Mouse (Mus musculus) lung, embryonic 16.5 days (tissue): ENCODE results near the gene Papss1. TPM values are rescaled to one million over a fixed set of nuclear protein-coding genes. Genes with fewer than 3 reads are reported as not detected.
A peak's percentile ranks its signal among the peaks of the same experiment; 100 is the strongest.

Experiments used
- ATAC-seq: fragments of 200-750 bp; cut with Nextera tagmentation; 2 replicates; pipeline ENCODE4 v1.8.0; 2017; ENCODE audit warnings: low read depth, mild to moderate bottlenecking, moderate library complexity
- H3K27ac ChIP-seq: fragments of 300-500 bp; sonication (generic); 2 replicates; pipeline ENCODE4 v1.5.1; 2014; ENCODE audit warnings: mild to moderate bottlenecking, control low read depth, low read length
- H3K27me3 ChIP-seq: fragments of 300-500 bp; sonication (generic); 2 replicates; pipeline ENCODE4 v1.6.1; 2014; ENCODE audit warnings: low read depth, low read length, mixed read lengths; ENCODE audit not compliant: control insufficient read depth, insufficient read depth
- H3K36me3 ChIP-seq: fragments of 300-500 bp; sonication (generic); 2 replicates; pipeline ENCODE4 v1.6.1; 2014; ENCODE audit warnings: low read length; ENCODE audit not compliant: control insufficient read depth, insufficient read depth
- H3K4me1 ChIP-seq: fragments of 300-500 bp; sonication (generic); replicated peaks from 2 replicates; pipeline ENCODE4 v1.6.1; 2014; ENCODE audit warnings: low read length, mixed read lengths; ENCODE audit not compliant: control insufficient read depth, insufficient read depth
- H3K4me2 ChIP-seq: fragments of 300-500 bp; sonication (generic); 2 replicates; pipeline ENCODE4 v1.6.1; 2014; ENCODE audit warnings: low read depth, low read length, control low read depth
- H3K4me3 ChIP-seq: fragments of 300-500 bp; sonication (generic); 2 replicates; pipeline ENCODE4 v1.5.1; 2014; ENCODE audit warnings: mild to moderate bottlenecking, low read length, control low read depth
- H3K9ac ChIP-seq: fragments of 300-500 bp; sonication (generic); 2 replicates; pipeline ENCODE4 v1.6.1; 2014; ENCODE audit warnings: low read length, control low read depth
- H3K9me3 ChIP-seq: fragments of 300-500 bp; sonication (generic); 2 replicates; pipeline ENCODE4 v1.6.1; 2016; ENCODE audit warnings: low read length; ENCODE audit not compliant: control insufficient read depth
- WGBS: fragments of 180-500 bp; shearing (Covaris S2); extraction: QIAGEN DNeasy Blood & Tissue Kit; methylation state at CpG from one replicate; pipeline ENCODE4 v1.1.7; 2014; 5-methylcytosine and 5-hydroxymethylcytosine counted together
- polyA plus RNA-seq: library from polyadenylated mRNA; unstranded; fragments of >200 nt; fragmentation: Nextera tagmentation; extraction: Ambion mirVana; gene quantifications from 2 replicates; pipeline ENCODE4 v1.2.1, GENCODE M21; 2015

Gene Papss1
- polyA plus RNA-seq, 1 experiment from 2014 or later = 97.3 TPM

DNA sequence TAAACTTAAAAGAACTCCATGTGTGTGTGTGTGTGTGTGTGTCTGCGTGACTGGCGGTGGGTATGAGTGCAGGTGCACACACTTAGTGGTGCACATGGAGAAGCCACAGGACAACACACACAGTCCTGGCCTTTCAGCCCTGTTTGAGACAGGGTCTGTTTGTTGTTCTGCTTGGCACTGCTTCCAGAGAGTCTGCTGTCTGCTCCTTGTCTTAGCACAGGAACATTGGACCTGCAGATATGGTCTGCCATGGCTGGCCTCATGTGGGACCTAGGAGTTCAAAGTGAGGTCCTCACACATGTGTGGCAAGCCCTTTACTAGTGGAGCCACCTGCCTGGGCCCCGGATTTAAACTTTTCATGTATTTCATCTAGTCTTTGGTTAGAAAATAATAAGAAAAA lies 72.4 kb downstream of the Papss1 start:
- H3K9ac ChIP-seq = no peak overlapping the region
- no peaks in the 10 kb centered on the region for H3K4me1 ChIP-seq
- H3K36me3 ChIP-seq = 0 out of 2 replicates have a peak, but pooled peaks cover 4% of the 10 kb centered on the region
- H3K27me3 ChIP-seq = no peaks in the 10 kb centered on the region
- no peaks in the 10 kb centered on the region for H3K9me3 ChIP-seq
- no peak for ATAC-seq
- H3K4me3 ChIP-seq = no peak overlapping the region
- WGBS = 91% methylated on average over 3 of the region's 3 CpGs
- no peak overlapping the region for H3K27ac ChIP-seq
- H3K4me2 ChIP-seq = no peak overlapping the region

DNA sequence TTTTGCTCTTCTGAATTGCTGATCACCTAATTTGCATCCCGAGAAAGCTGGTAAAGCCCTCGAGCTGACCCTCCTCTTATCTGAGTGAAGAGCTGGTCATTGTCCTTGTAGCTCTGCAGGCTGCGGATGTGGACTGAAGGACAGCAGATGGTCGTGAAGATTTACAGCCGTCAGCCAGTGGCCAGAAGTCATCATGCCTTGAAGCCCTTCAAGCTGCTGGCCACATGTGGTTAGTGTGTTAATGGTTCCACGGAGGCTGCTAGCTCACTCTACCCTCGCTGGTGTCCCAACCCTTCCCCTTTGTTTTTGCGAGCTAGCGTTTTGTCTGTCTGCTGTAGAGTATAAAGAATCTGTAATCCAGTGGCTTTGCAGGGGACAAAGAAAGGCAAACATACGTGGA lies 73.1 kb downstream of the Papss1 start:
- H3K27ac ChIP-seq = no peak overlapping the region
- H3K27me3 ChIP-seq = no peaks in the 10 kb centered on the region
- no peak for ATAC-seq
- H3K4me2 ChIP-seq = no peak overlapping the region
- H3K4me3 ChIP-seq = no peak overlapping the region
- H3K4me1 ChIP-seq = no peaks in the 10 kb centered on the region
- no peak overlapping the region for H3K9ac ChIP-seq
- peaks cover 5% of the 10 kb centered on the region; the same call in 1 of the 2 replicates for H3K36me3 ChIP-seq
- 43% methylated on average over 10 of the region's 10 CpGs for WGBS
- H3K9me3 ChIP-seq = no peaks in the 10 kb centered on the region

DNA sequence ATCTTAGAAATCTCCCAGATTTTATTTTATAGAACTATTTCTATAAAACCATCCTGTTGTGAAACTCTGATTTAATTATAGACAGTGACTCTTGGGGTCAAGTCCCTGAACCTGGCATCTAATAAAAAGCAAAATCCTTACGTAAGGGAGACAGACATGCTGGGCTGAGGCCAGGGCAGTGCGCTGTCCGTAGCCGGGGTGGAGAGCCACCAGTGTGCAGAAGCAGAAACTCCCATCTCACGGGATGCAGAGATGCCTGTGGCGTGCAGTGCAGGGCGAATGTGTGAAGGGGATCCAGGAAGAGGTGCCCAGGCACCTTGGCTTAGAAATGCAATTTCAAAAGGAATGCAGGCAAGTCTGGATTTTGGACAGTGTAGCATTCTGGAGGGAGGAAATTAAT lies 73.6 kb downstream of the Papss1 start:
- Histone ChIP-seq H3K27me3 (no peaks in the 10 kb centered on the region), H3K4me3 (no peak overlapping the region), H3K9me3 (no peaks in the 10 kb centered on the region), H3K27ac (no peak overlapping the region), H3K4me1 (no peaks in the 10 kb centered on the region), H3K4me2 (no peak overlapping the region), H3K36me3 (peaks cover 7% of the 10 kb centered on the region; the same call in 1 of the 2 replicates), H3K9ac (no peak overlapping the region)
- ATAC-seq = 0 out of 2 replicates have a peak, but pooled peaks have one; percentile 17
- 66% methylated on average over 7 of the region's 7 CpGs for WGBS

DNA sequence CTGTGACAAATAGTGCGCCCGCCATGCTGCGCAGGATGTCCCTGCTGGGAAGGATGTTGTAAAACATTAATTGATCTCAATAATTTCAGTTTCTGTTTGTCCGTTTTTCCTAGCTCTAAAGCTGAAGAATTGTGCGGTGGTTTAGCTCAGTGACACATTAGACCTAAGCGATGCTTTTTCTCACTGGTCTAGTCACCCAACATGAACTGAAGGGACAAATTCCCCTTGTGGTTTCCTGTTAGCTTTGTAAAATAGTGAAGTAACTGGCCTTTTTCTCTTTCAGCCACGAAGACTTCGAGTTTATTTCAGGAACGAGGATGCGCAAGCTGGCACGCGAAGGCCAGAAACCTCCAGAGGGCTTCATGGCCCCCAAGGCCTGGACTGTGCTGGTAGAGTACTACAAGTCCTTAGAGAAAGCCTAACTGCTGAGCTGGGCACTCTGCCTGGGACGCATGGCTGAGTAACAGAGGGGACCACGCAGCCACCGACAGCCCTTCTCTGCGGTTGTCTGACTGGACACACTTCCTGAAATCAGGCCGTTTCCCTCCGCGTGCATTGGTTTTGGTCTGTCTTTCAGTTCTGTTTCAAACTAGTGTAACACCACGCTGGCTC lies 78.2 kb downstream of the Papss1 start:
- H3K36me3 ChIP-seq = peaks cover 5% of the 10 kb centered on the region
- H3K4me2 ChIP-seq = no peak overlapping the region
- 0 out of 2 replicates have a peak, but pooled peaks cover 4% of the 10 kb centered on the region for H3K4me1 ChIP-seq
- H3K27me3 ChIP-seq = no peaks in the 10 kb centered on the region
- WGBS = 91% methylated on average over 20 of the region's 20 CpGs
- no peak overlapping the region for H3K4me3 ChIP-seq
- no peak for ATAC-seq
- no peaks in the 10 kb centered on the region for H3K9me3 ChIP-seq
- H3K9ac ChIP-seq = no peak overlapping the region
- H3K27ac ChIP-seq = no peak overlapping the region

DNA sequence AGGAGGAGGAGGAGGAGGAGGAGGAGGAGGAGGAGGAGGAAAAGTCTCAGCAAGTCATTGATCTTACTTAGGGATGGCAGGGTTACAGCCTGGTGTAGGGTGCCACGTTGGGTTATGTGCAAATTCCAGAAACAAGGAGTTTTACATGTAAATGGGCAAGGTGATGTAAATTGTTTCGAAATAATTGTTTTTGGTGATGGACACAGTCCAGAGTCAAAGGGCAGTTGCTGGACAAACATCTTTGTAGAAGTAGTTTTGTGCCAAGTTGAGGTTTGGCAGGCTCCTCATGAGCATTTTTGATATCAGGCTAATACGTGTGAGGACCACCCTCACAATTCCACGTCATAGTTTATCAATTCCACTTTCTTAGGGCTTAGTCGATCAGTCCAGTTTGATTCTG lies 80.6 kb downstream of the Papss1 start:
- H3K27me3 ChIP-seq = no peaks in the 10 kb centered on the region

DNA sequence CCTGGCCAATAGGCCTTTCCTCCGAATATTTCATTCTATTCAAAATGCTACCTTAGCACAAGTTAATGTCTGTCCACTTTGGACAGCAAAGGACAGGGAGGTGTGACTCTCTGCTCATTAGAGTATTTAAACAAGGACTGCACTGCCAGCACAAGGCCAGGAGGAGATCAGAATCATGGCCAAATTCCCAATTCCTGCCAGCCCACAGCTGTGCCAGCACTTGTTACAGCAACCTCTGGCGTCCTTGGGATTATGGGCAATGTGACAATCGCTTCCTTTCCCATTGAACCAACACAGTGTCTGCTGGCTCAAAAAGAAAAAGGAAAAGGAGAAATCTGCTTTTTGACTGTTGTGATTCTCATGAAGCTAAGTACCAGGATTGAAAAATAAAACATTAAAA lies 89.8 kb downstream of the Papss1 start:
- WGBS = 84% methylated on average over 3 of the region's 3 CpGs
- no peak overlapping the region for H3K4me3 ChIP-seq
- no peaks in the 10 kb centered on the region for H3K4me1 ChIP-seq
- H3K9ac ChIP-seq = no peak overlapping the region
- no peak overlapping the region for H3K27ac ChIP-seq
- no peak overlapping the region for H3K4me2 ChIP-seq
- no peaks in the 10 kb centered on the region for H3K27me3 ChIP-seq
- no peak for ATAC-seq
- H3K9me3 ChIP-seq = no peaks in the 10 kb centered on the region
- no peaks in the 10 kb centered on the region for H3K36me3 ChIP-seq

More for the DNA sequence above, 80.6 kb downstream of the Papss1 start:
- H3K4me3 ChIP-seq = no peak overlapping the region
- peaks cover 3% of the 10 kb centered on the region; the same call in 1 of the 2 replicates for H3K9me3 ChIP-seq
- 0 out of 2 replicates have a peak, but pooled peaks cover 4% of the 10 kb centered on the region for H3K4me1 ChIP-seq
- no peak overlapping the region for H3K9ac ChIP-seq
- no peak overlapping the region for H3K4me2 ChIP-seq
- 74% methylated on average over 5 of the region's 5 CpGs for WGBS
- no peak overlapping the region for H3K27ac ChIP-seq
- H3K36me3 ChIP-seq = peaks cover 5% of the 10 kb centered on the region
- ATAC-seq = no peak

DNA sequence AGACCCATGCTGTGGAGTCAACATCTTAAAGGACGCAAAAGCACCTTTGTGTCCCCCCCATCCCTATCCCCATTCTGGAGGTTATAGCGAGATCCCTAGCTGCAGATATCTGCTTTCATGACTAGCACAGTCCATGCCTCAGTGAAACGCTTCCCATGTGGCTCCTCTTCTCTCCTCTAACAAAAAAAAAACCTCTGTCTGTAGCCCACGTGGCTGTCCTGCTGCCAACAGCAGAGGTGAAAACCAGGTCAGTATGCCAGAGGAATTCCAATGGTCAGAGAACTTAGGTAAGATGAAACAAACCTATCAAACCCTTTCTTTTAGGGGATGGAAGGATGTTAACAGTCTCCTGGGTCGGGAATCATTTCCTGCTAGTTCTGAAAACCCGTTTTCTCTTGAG lies 91.5 kb downstream of the Papss1 start:
- Histone ChIP-seq H3K36me3 (no peaks in the 10 kb centered on the region), H3K27me3 (no peaks in the 10 kb centered on the region), H3K27ac (no peak overlapping the region), H3K4me3 (no peak overlapping the region), H3K9me3 (no peaks in the 10 kb centered on the region), H3K9ac (no peak overlapping the region), H3K4me1 (no peaks in the 10 kb centered on the region), H3K4me2 (no peak overlapping the region)
- WGBS = 43% methylated on average over 6 of the region's 6 CpGs
- no peak for ATAC-seq

DNA sequence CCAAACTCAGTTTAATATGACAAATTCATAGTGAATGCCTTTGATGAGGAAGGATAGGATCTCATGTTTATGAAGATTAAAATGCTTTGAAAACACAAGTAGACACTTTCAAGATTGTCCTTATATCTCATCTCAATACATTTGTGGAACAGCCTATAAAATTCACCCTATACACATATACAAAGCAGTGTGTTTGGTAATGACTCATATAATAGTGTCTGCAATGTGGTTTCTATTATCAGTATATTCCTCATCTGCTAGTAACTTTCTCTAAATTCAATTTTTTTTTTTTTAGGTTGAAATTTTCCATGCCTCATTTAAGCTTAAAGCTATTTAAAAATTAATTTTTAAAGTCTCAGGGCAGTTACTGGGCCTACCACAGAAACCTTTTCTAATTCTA lies 95.6 kb downstream of the Papss1 start:
- Histone ChIP-seq H3K36me3 (no peaks in the 10 kb centered on the region), H3K27ac (no peak overlapping the region), H3K4me3 (no peak overlapping the region), H3K9me3 (no peaks in the 10 kb centered on the region), H3K4me1 (no peaks in the 10 kb centered on the region), H3K27me3 (no peaks in the 10 kb centered on the region), H3K9ac (no peak overlapping the region), H3K4me2 (no peak overlapping the region)
- ATAC-seq = no peak

DNA sequence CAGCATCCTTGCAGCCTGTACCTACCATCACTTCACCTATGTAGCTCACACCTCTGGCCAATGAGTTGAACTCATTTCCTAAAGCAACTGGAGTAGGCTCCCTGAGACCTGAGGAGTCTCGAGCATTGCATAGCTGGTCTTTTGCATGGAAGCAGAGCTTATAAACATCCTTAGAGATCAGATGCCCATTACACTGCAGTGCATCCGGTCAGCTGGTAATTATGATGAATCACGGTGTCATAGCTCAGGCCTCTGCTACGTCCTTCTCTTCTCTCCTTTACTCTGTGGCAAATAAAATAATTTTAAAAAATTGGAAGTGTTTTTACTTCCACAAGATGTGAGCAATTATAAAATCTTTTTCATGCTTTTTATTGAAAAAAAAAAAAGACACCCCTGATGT lies 96.1 kb downstream of the Papss1 start:
- no peaks in the 10 kb centered on the region for H3K36me3 ChIP-seq
- H3K9ac ChIP-seq = no peak overlapping the region
- no peaks in the 10 kb centered on the region for H3K9me3 ChIP-seq
- no peak overlapping the region for H3K27ac ChIP-seq
- no peak overlapping the region for H3K4me3 ChIP-seq
- H3K4me2 ChIP-seq = no peak overlapping the region
- no peaks in the 10 kb centered on the region for H3K27me3 ChIP-seq
- no peaks in the 10 kb centered on the region for H3K4me1 ChIP-seq
- WGBS = 56% methylated on average over 4 of the region's 4 CpGs
- ATAC-seq = no peak
